Mouse (Mus musculus) cerebellum, adult 2 months (tissue): ENCODE data around the gene Frmd8. TPM values are rescaled to one million over a fixed set of nuclear protein-coding genes. Genes with fewer than 3 reads are reported as not detected.

ENCODE experiments used
- DNase-seq, 2 experiments: peaks; one replicate each; pipeline ENCODE4 v3.0.0; 2021
- H3K27ac ChIP-seq: fragments of 200-500 bp; 2 replicates; pipeline ENCODE4 v1.5.1; 2012; ENCODE audit warnings: low read length, control low read depth, inconsistent platforms; ENCODE audit not compliant: insufficient read depth
- H3K27me3 ChIP-seq: fragments of 200-500 bp; 2 replicates; pipeline ENCODE4 v1.6.1; 2012; ENCODE audit warnings: inconsistent platforms, mild to moderate bottlenecking, low read length, moderate library complexity; ENCODE audit not compliant: control insufficient read depth, insufficient read depth
- H3K4me1 ChIP-seq: fragments of 200-500 bp; 2 replicates; pipeline ENCODE4 v1.6.1; 2011; ENCODE audit warnings: low read length; ENCODE audit not compliant: control insufficient read depth, insufficient read depth
- H3K4me3 ChIP-seq: fragments of 200-500 bp; replicated peaks from 2 replicates; pipeline ENCODE3; 2011; ENCODE audit warnings: mild to moderate bottlenecking, low read depth, low read length, control low read depth; ENCODE audit not compliant: insufficient read depth
- CTCF ChIP-seq: fragments of 200-500 bp; IDR thresholded peaks from 2 replicates; pipeline ENCODE4 v1.5.1; 2011; ENCODE audit warnings: low read depth, mild to moderate bottlenecking, control low read depth, low read length, moderate library complexity, borderline replicate concordance; ENCODE audit not compliant: insufficient read depth
- POLR2A ChIP-seq: fragments of 200-500 bp; IDR thresholded peaks from 2 replicates; pipeline ENCODE4 v1.6.1; 2011; ENCODE audit warnings: low read length, control low read depth, borderline replicate concordance; ENCODE audit not compliant: insufficient read depth
- WGBS: fragments of 180-500 bp; shearing (Covaris S2); methylation state at CpG from one replicate; pipeline ENCODE4 v1.1.7; 2018; 5-methylcytosine and 5-hydroxymethylcytosine counted together
- polyA plus RNA-seq: library from polyadenylated mRNA; depleted of rRNA; stranded (reverse); fragments of >200 nt; gene quantifications from 2 replicates; pipeline ENCODE4 v1.2.3, GENCODE M21; 2012; rRNA removed

The Frmd8 gene
- 23.4 and 28.3 TPM in 2 replicates for polyA plus RNA-seq

- under 1% methylated on average over 37 of the region's 37 CpGs for WGBS
- TF ChIP-seq CTCF (no peak), POLR2A (no peak; the same call in 1 of the 2 replicates)
- Histone ChIP-seq H3K4me1 (peaks cover 12% of the 10 kb centered on the region), H3K27me3 (no peaks in the 10 kb centered on the region), H3K27ac (no peak within 1 kb of the TSS; the same call in 1 of the 2 replicates), H3K4me3 (peak within 1 kb of the TSS; percentile 95)
- DNase-seq, result peak; percentile 93 to 94
Measured at GRCm38 (mm10) chr19:5874969-5875480, at the start of gene Frmd8. TSS of gene Frmd8 (minus strand) at chr19:5875274.

DNA sequence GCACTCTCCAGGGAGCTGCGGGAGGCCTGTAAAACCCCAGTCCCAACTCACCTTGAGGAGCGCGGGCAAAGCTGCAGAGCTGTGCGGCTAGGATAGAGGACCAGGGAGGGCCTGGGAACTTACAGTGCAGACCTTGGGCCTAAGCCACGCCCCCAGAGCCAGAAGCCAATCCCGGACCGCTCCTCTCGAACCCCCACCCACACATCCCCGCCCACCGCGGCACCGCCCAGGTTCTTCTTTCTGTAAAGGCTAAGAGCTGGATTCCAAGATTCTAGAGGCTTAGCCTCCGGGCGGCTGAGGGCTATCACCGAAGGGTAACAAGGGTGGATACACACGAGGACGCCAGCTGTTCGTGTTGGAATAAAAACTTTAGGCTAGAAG lies 49.6 kb upstream of the Frmd8 start, which contains the start of gene Cdc42ep2:
TSS of gene Cdc42ep2 (minus strand) at position 104 of the 381 bp plus-strand sequence.
- TF ChIP-seq CTCF (no peak), POLR2A (peak; percentile 84)
- Histone ChIP-seq H3K4me1 (peaks cover 5% of the 10 kb centered on the region; the same call in 1 of the 2 replicates), H3K27ac (peak within 1 kb of the TSS; percentile 70), H3K4me3 (peak within 1 kb of the TSS; percentile 88), H3K27me3 (no peaks in the 10 kb centered on the region)
- DNase-seq, result peak; percentile 95 to 96
- WGBS, result under 1% methylated on average over 18 of the region's 18 CpGs

DNA sequence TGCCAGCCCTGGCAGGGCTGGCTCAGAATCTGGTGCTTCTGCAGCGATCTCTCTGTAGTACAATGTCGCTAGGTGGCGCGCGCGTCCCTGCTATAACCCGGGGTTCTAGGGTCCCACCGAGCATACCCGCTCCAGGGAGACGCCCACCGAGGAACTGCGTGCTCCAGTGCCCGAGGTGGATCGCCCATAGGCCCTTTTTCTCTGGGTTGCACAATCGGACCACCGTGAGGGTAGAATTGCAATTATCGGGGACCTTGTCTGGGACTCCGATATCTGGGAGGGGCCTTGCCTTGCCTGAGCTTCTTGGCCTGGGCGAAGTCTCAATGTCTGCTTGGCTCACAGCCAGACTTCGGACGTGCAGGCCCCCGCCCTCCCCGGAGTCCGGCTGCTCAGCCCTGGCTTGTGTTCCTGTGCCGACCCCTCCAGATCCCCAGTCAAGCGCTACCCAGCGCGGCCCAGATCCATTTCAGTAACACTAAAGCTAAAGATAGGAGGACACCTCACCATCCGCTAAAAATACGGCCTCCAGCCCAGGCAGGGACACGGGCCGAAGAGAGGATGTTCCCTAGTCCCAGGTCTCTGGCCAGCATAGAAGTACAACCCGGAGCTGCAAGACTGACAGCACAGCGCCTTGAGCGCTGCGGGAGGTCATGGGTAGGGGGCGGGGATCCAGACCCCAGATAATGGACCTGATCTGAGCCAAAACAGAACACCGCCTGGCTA lies 49.1 kb upstream of the Frmd8 start:
- Histone ChIP-seq H3K27ac (peak overlapping the region; percentile 70), H3K4me3 (peak overlapping the region; percentile 88), H3K4me1 (peaks cover 5% of the 10 kb centered on the region; the same call in 1 of the 2 replicates), H3K27me3 (no peaks in the 10 kb centered on the region)
- under 1% methylated on average over 38 of the region's 38 CpGs for WGBS
- TF ChIP-seq CTCF, result peak; percentile 79
- 0 out of 2 replicates have a peak, but pooled peaks have one; percentile 3 for TF ChIP-seq POLR2A
- peak; percentile 83 to 91 for DNase-seq

DNA sequence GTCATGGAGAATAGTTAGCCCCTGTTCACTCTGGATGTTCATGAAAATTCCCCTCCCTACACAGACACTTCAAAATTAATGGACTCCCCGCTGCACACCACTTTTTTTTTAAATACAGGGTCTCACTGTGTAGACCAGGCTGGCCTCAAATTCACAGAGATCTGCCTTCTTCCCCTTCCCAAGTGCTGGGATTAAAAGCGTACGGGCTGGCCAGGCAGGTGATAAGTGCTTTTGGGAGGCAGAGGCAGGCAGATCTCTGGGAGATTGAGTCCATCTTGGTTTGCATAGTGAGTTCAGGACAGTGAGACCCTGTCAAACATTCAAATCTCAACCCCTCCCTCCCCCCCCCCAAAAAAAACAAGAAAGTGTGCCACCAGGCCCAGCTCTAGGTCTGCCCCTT lies 47.9 kb upstream of the Frmd8 start:
- Histone ChIP-seq H3K4me1 (peaks cover 5% of the 10 kb centered on the region; the same call in 1 of the 2 replicates), H3K27ac (no peak overlapping the region), H3K4me3 (no peak overlapping the region), H3K27me3 (no peaks in the 10 kb centered on the region)
- no peak for DNase-seq
- no peak for TF ChIP-seq POLR2A
- no peak for TF ChIP-seq CTCF
- 99% methylated on average over 3 of the region's 3 CpGs for WGBS

DNA sequence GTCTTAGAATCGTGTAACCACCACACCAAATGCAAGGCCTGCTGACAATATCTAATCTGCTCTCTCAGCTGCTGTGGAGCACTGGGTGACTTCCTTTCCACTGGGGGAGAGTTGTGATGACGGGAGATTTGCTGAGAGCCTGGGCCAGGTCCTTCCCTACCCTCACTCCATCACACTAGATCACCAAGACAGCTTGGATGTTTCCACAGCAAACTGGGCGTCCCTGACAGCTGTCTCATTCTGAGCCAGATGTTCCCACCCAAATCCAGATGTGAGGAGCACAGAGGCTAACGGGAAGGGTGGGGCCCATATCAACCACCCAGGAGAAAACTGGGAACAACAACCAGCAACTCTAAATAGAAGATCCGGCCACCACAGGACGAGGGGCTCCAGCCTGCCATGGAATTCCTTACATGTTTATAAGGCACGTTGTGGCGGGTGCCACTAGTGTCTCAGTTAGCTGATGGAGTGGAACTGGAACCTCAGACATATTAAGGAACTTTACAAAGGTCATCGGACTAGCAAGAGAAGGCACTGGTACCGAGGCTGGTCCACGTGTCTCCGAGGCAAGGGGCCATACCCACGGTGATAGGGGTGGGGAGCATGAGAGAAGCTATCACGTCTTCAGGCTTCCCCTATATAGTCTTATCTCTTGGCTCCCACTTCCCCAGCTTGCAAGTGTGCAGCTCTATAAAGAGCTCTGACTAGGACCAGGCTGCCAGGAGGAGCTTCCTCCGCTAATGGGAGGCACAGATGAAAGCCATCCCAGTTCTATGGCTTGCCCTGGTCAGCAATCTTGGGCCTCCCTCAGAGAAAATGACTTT lies 47.3 kb upstream of the Frmd8 start:
- no peak for DNase-seq
- no peak overlapping the region for H3K27ac ChIP-seq
- no peak overlapping the region for H3K4me3 ChIP-seq
- WGBS, result 78% methylated on average over 15 of the region's 15 CpGs
- peaks cover 5% of the 10 kb centered on the region; the same call in 1 of the 2 replicates for H3K4me1 ChIP-seq
- no peaks in the 10 kb centered on the region for H3K27me3 ChIP-seq
- no peak for TF ChIP-seq POLR2A
- TF ChIP-seq CTCF, result no peak

GRCm38 (mm10) chr19:5921715-5922114 lies 46.6 kb upstream of the Frmd8 start:
- Histone ChIP-seq H3K27me3 (no peaks in the 10 kb centered on the region), H3K27ac (no peak overlapping the region), H3K4me1 (peaks cover 5% of the 10 kb centered on the region; the same call in 1 of the 2 replicates), H3K4me3 (no peak overlapping the region)
- TF ChIP-seq POLR2A, result no peak
- DNase-seq, result no peak
- 26% methylated on average over 9 of the region's 9 CpGs for WGBS

DNA sequence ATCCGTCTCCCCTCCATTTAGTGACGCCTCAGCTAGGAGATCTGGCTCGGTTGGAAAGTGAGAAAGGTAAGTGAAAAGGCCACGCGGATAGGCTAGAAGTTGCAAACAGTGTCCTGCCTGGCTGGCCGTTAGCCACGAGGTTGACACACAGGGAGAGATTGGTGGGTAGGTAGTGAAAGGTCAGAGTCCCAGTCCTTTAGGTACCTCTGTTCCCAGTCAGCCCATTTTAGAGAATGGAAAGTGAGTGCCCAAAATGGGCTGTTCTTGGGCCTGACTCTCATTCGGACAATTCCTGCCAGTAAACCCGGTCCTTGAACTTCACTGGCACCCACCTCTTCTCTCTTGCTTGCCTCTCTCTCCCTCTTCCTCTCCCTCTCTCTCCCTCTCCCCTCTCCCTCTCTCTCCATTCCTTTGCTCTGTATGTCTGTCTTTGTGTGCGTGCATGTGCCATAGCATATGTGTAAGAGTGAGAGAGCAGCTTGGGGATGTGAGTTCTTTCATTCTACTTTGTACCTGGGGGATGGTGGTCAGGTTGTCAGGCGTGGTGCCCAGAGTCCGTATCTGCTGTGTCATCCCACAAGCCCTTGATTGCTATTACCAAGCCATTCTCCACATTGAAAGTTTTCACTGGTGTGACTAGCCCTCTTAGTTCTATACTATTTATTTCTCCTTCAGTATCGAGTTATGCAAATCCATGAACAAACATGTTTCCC lies 38.1 kb upstream of the Frmd8 start, which contains the start of gene Dpf2:
TSS of gene Dpf2 (minus strand) at position 4 of the 713 bp plus-strand sequence.
- TF ChIP-seq CTCF (no peak), POLR2A (no peak)
- Histone ChIP-seq H3K27me3 (no peaks in the 10 kb centered on the region), H3K4me1 (peaks cover 8% of the 10 kb centered on the region), H3K27ac (peak within 1 kb of the TSS; percentile 40), H3K4me3 (peak within 1 kb of the TSS; percentile 87)
- DNase-seq, result no peak
- WGBS, result 14% methylated on average over 13 of the region's 13 CpGs
